Mouse (Mus musculus) forebrain, embryonic 13.5 days (tissue): ENCODE results near the gene Rtel1. TPM values are rescaled to one million over a fixed set of nuclear protein-coding genes. Genes with fewer than 3 reads are reported as not detected.

Source experiments
- ATAC-seq: fragments of 200-750 bp; cut with Nextera tagmentation; 2 replicates; pipeline ENCODE4 v1.8.0; 2017
- H3K27ac ChIP-seq: fragments of 300-500 bp; sonication (generic); 2 replicates; pipeline ENCODE4 v1.5.1; 2015; ENCODE audit warnings: inconsistent platforms, mild to moderate bottlenecking, moderate library complexity
- H3K27me3 ChIP-seq: fragments of 300-500 bp; sonication (generic); 2 replicates; pipeline ENCODE4 v1.6.1; 2015; ENCODE audit warnings: mild to moderate bottlenecking, inconsistent platforms
- H3K36me3 ChIP-seq: fragments of 300-500 bp; sonication (generic); 2 replicates; pipeline ENCODE4 v1.6.1; 2015; ENCODE audit warnings: mild to moderate bottlenecking, inconsistent platforms; ENCODE audit not compliant: poor library complexity, severe bottlenecking
- H3K4me1 ChIP-seq: fragments of 300-500 bp; sonication (generic); 2 replicates; pipeline ENCODE4 v1.6.1; 2015; ENCODE audit warnings: inconsistent platforms
- H3K4me2 ChIP-seq: fragments of 300-500 bp; sonication (generic); 2 replicates; pipeline ENCODE4 v1.6.1; 2015; ENCODE audit warnings: inconsistent platforms, mild to moderate bottlenecking, moderate library complexity
- H3K4me3 ChIP-seq: fragments of 300-500 bp; sonication (generic); 2 replicates; pipeline ENCODE4 v1.5.1; 2015; ENCODE audit warnings: mild to moderate bottlenecking, inconsistent platforms
- H3K9ac ChIP-seq: fragments of 300-500 bp; sonication (generic); 2 replicates; pipeline ENCODE4 v1.6.1; 2015; ENCODE audit warnings: mild to moderate bottlenecking, inconsistent platforms
- H3K9me3 ChIP-seq: fragments of 300-500 bp; sonication (generic); replicated peaks from 2 replicates; pipeline ENCODE4 v1.6.1; 2016; ENCODE audit warnings: inconsistent platforms
- WGBS: fragments of 180-500 bp; shearing (Covaris S2); methylation state at CpG from one replicate; pipeline ENCODE4 v1.1.7; 2015; 5-methylcytosine and 5-hydroxymethylcytosine counted together
- polyA plus RNA-seq: library from polyadenylated mRNA; unstranded; fragments of >200 nt; fragmentation: Nextera tagmentation; extraction: Ambion mirVana; gene quantifications from 2 replicates; pipeline ENCODE4 v1.2.1, GENCODE M21; 2015

Rtel1 gene
- polyA plus RNA-seq, 1 experiment from 2014 or later: 35.9 TPM

DNA sequence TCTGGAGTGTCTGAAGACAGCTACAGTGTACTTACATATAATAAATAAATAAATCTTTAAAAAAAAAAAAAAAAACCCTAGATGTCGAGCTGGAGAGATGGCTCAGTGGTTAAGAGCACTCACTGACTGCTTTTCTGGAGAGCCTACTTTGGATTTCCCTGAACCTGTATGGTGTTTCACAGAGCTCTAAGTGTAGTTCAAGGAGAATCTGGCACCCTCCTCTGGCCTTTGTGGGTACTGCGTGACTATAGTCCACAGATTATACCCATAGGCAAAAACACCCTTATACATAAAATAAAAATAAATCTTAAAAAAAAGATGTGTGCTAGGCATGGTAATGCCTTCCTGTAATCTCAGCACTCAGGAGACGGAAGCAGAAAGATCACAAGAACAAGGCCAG, 14.5 kb downstream of the Rtel1 start:
- H3K27ac ChIP-seq: no peak overlapping the region
- ATAC-seq: peak; percentile 70; the same call in 1 of the 2 replicates
- H3K27me3 ChIP-seq: no peaks in the 10 kb centered on the region
- peaks cover 82% of the 10 kb centered on the region for H3K36me3 ChIP-seq
- no peak overlapping the region for H3K9ac ChIP-seq
- H3K4me2 ChIP-seq: no peak overlapping the region
- WGBS: 56% methylated on average over 3 of the region's 3 CpGs
- no peaks in the 10 kb centered on the region for H3K9me3 ChIP-seq
- no peak overlapping the region for H3K4me3 ChIP-seq
- H3K4me1 ChIP-seq: no peaks in the 10 kb centered on the region

DNA sequence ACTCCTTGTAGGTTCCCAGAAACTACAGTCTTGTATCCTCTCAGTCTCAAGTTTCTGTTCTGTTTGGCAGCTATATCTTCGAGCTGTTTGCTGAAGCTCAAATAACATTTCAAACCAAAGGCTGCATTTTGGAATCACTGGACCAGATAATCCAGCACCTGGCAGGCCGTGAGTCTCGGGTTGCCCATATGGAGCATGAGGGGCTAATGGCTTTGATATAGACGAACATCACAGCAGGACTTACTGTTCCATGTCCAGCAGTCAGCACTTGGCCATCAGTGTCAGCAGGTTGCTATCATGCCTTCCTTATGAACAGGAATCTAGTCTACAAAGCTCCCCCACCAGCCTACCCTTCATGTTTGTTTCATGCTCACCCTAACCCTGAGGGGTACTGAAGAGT, 20.9 kb downstream of the Rtel1 start:
- H3K27ac ChIP-seq: no peak overlapping the region
- H3K4me1 ChIP-seq: no peaks in the 10 kb centered on the region
- peaks cover 85% of the 10 kb centered on the region for H3K36me3 ChIP-seq
- no peak overlapping the region for H3K4me2 ChIP-seq
- no peaks in the 10 kb centered on the region for H3K9me3 ChIP-seq
- no peaks in the 10 kb centered on the region for H3K27me3 ChIP-seq
- H3K4me3 ChIP-seq: no peak overlapping the region
- no peak for ATAC-seq
- 79% methylated on average over 4 of the region's 4 CpGs for WGBS
- H3K9ac ChIP-seq: no peak overlapping the region

DNA sequence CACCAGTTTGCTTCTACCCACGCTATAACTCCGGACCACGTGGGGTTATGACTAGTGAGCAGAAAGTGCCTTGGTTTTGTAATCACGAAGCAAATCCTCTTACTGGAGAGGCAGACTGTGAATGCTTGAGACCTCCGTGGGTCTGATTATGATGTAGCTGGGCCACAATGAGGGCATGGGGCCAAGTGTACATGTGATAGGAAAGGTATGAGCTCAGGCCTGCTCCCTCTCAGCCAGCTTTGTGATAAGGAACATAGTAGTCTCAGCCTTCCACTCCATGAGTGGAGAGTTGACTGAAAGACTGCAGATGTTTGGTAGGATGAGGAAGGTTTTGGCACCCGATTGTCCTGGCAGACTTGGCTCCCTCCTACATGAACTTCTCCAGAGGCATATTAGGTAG, 23.2 kb downstream of the Rtel1 start:
- H3K4me2 ChIP-seq: no peak overlapping the region
- no peaks in the 10 kb centered on the region for H3K27me3 ChIP-seq
- no peaks in the 10 kb centered on the region for H3K9me3 ChIP-seq
- H3K36me3 ChIP-seq: peaks cover 89% of the 10 kb centered on the region
- H3K27ac ChIP-seq: no peak overlapping the region
- no peak for ATAC-seq
- no peak overlapping the region for H3K9ac ChIP-seq
- H3K4me1 ChIP-seq: no peaks in the 10 kb centered on the region
- WGBS: 93% methylated on average over 6 of the region's 6 CpGs
- no peak overlapping the region for H3K4me3 ChIP-seq

DNA sequence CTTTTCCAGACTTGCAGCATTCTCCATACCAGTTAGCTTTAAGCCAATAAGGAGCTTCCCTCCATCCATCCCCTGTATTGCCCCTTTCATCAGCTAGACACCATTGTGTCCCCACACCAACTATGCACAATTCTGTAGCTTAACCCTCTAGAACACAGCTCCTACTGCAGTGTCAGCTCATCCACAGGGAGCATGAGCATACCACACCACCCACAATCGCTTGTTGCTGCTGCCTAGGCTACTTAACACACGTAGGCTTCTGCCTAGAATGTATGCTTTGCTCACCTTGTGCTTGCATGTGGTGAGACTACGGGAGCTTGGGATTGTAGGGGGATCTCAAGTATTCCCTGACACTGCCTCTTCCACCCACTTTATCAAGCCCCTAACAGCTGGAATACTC, 37.2 kb downstream of the Rtel1 start:
- WGBS: 80% methylated on average over 3 of the region's 3 CpGs

DNA sequence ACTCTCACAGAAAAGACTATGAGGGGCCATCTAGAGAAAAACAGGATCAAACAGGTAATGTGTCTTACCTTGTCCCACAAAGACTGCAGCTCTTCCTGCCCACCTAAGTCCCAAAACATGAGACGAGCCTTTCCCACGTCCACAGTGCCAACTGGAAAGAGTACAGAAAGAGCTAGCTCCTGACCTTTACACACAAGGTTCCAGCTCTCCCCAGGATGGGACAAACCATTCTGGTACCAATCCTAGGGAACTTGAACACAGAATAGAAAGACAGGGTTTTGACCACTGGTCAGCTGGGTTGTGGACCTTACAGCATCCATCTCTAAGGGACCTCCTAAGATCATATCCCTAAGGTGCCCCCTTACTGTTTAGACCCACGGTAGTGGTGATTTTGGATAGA, 44.4 kb downstream of the Rtel1 start:
- H3K9me3 ChIP-seq: no peaks in the 10 kb centered on the region
- H3K36me3 ChIP-seq: peaks cover 49% of the 10 kb centered on the region
- no peak for ATAC-seq
- peak overlapping the region; percentile 81 for H3K4me3 ChIP-seq
- no peak overlapping the region for H3K27ac ChIP-seq
- peak overlapping the region; percentile 98 for H3K4me2 ChIP-seq
- H3K27me3 ChIP-seq: no peaks in the 10 kb centered on the region
- peaks cover 38% of the 10 kb centered on the region for H3K4me1 ChIP-seq
- 75% methylated on average over 3 of the region's 3 CpGs for WGBS
- peak overlapping the region; percentile 92 for H3K9ac ChIP-seq

More for the DNA sequence above, 37.2 kb downstream of the Rtel1 start:
- Histone ChIP-seq H3K27ac (no peak overlapping the region), H3K4me2 (no peak overlapping the region), H3K27me3 (no peaks in the 10 kb centered on the region), H3K9me3 (no peaks in the 10 kb centered on the region), H3K4me3 (no peak overlapping the region), H3K36me3 (peaks cover 98% of the 10 kb centered on the region), H3K4me1 (no peaks in the 10 kb centered on the region), H3K9ac (no peak overlapping the region)
- no peak for ATAC-seq

DNA sequence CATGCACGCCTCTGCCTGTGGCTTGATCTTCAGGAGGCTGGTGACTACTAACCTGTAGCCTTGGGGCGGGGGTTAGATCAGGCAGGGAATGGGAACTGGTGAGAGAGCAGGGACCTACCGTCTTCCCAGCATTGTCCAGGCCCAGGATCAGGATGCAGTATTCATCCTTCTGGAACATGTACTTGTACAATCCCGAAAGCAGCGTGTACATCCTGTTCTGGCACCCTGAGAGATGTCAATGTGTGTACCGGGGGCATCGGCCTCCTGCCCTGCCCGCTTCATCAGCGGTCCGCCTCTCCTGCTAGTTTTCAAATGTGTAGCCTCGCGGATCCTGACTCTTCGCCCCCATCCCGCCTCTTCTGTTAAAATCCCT, 44.9 kb downstream of the Rtel1 start:
- H3K36me3 ChIP-seq: peaks cover 49% of the 10 kb centered on the region
- H3K27ac ChIP-seq: peak overlapping the region; percentile 85
- WGBS: 9% methylated on average over 14 of the region's 14 CpGs
- H3K4me3 ChIP-seq: peak overlapping the region; percentile 81
- peaks cover 43% of the 10 kb centered on the region for H3K4me1 ChIP-seq
- no peak; the same call in 1 of the 2 replicates for ATAC-seq
- no peaks in the 10 kb centered on the region for H3K9me3 ChIP-seq
- peak overlapping the region; percentile 98 for H3K4me2 ChIP-seq
- H3K27me3 ChIP-seq: no peaks in the 10 kb centered on the region
- peak overlapping the region; percentile 92 for H3K9ac ChIP-seq

DNA sequence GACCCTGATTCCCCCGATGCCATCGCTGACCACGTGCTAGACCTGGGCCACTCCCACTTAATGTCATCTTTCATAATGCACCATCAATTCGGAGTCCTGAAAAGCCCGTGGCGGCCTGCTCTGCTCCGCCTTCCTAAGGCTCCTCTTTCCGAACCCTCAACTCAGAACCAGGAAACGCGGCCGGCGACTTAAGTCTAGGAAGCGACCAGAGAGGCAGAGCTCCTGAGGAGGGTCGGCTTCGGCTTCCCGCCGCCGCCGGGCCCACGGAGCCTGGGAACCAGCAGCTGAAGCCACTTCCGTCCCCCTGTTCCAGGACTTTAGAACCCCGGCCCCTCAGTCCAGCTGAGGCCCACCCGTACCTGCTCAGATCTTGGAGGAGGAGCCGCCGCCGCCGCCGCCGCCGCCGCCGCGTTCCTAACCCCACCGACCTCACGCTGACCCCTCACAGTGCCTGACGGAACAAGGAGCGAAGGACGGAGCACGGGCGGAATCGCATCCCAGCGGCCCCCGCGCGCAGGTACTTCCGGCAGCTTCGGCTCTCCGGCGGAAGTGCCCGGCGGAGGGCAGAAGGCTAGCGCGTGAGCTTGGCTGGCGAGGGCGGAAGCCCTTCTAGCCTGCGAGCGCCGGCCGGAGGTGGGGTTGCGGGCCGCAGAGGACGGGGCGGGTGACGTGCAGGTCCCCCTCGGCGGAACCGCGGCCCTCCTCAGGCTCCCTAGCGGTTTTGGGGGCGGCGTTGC, 45.5 kb downstream of the Rtel1 start, which contains the start of the genes Zgpat and Arfrp1:
TSS of gene Zgpat (plus strand) at position 69 of the 737 bp plus-strand sequence.
TSS of gene Arfrp1 (minus strand) at position 545 of the 737 bp plus-strand sequence.
- Histone ChIP-seq H3K4me1 (peaks cover 44% of the 10 kb centered on the region), H3K27me3 (no peaks in the 10 kb centered on the region), H3K36me3 (peaks cover 49% of the 10 kb centered on the region), H3K4me3 (peak within 1 kb of the TSS; percentile 81), H3K27ac (peak within 1 kb of the TSS; percentile 85), H3K4me2 (peak within 1 kb of the TSS; percentile 98), H3K9ac (peak within 1 kb of the TSS; percentile 92), H3K9me3 (no peaks in the 10 kb centered on the region)
- ATAC-seq: peak; percentile 95
- under 1% methylated on average over 70 of the region's 71 CpGs for WGBS

DNA sequence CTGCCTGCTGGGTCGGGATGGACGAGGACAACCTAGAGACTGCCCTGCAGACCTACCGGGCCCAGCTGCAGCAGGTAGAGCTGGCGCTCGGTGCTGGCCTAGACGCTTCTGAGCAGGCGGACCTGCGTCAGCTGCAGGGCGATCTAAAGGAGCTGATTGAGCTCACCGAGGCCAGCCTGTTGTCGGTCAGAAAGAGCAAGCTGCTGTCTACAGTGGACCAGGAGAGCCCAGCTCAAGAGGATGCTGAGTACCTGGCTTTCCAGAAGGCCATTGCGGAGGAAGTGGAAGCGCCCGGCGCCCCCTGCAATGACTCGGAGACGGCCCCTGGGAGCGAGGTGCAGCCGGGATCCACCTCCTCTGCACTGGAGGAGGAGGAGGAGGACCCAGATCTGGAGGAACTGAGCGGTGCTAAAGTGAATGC, 46.1 kb downstream of the Rtel1 start:
- Histone ChIP-seq H3K9me3 (no peaks in the 10 kb centered on the region), H3K4me3 (peak overlapping the region; percentile 81), H3K36me3 (peaks cover 49% of the 10 kb centered on the region), H3K4me1 (peaks cover 44% of the 10 kb centered on the region), H3K9ac (peak overlapping the region; percentile 92), H3K27ac (peak overlapping the region; percentile 85), H3K4me2 (peak overlapping the region; percentile 98), H3K27me3 (no peaks in the 10 kb centered on the region)
- peak; percentile 55 for ATAC-seq
- WGBS: under 1% methylated on average over 20 of the region's 20 CpGs

DNA sequence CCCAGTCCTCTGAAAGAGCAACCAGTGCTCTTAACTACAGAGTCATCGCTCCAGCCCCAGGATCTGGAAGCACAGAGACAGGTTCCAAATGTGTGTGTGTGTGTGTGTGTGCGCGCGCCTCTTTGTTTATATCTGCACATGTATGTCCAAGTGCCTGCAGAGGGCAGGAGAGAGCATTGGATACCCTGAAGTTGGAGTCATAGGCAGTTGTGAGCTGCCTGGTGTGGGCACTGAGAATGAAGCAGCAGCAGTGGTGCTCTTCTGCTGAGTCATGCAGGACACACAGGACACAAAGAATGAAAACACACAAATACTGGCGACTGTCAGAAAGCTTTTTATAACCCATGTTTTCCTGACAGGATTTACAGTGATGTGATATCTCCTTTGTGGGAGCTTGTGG, 50.5 kb downstream of the Rtel1 start:
- Histone ChIP-seq H3K9me3 (no peaks in the 10 kb centered on the region), H3K4me3 (no peak overlapping the region), H3K27ac (no peak overlapping the region), H3K27me3 (no peaks in the 10 kb centered on the region), H3K9ac (no peak overlapping the region), H3K4me1 (peaks cover 35% of the 10 kb centered on the region), H3K4me2 (no peak overlapping the region), H3K36me3 (peaks cover 30% of the 10 kb centered on the region)
- no peak for ATAC-seq
- 98% methylated on average over 5 of the region's 5 CpGs for WGBS

DNA sequence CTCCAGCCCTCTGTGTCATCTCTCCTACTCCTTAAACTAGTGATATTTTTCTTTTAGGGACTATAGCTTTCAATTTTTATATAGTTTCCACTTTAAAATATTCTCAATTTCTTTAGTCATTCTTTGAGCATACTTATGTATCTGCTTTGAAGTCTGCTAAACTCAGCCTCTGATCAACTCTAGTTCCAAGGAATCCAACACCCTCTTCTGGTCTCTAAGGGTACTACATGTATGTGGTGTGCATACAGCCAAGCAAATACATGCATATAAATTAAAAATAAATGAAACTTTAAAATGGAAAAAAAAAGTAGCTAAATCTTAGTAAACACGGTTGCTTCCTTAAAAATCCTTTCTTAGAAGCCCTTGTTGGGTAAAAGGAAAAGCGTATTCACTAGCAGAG, 56.2 kb downstream of the Rtel1 start:
- H3K27ac ChIP-seq: no peak overlapping the region
- H3K9ac ChIP-seq: no peak overlapping the region
- H3K4me3 ChIP-seq: no peak overlapping the region
- ATAC-seq: no peak
- no peaks in the 10 kb centered on the region for H3K27me3 ChIP-seq
- no peaks in the 10 kb centered on the region for H3K4me1 ChIP-seq
- WGBS: 94% methylated on average over 2 of the region's 2 CpGs
- no peaks in the 10 kb centered on the region for H3K9me3 ChIP-seq
- H3K36me3 ChIP-seq: peaks cover 40% of the 10 kb centered on the region
- no peak overlapping the region for H3K4me2 ChIP-seq

DNA sequence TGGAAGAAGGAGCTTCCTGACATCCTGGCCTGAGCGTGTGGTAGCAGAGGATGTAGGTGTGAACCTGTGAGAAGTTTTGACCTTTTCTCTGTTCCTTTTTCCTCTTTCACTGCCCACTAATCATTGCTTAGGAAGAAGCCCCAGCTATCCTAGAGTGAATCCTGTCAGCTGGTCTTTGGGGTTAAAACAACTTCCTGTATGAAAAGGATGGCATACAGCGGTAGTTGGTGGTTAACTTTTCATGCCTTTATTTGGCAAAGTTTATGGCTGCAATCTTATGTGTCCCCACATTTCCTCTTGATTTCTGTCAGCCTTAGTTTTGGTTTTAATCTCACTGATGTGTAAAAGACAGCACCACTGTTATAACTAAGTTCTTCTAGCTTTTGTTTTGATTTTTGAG, 57.7 kb downstream of the Rtel1 start:
- Histone ChIP-seq H3K36me3 (peaks cover 45% of the 10 kb centered on the region), H3K27ac (no peak overlapping the region), H3K27me3 (no peaks in the 10 kb centered on the region), H3K9me3 (no peaks in the 10 kb centered on the region), H3K4me2 (no peak overlapping the region), H3K9ac (no peak overlapping the region), H3K4me1 (no peaks in the 10 kb centered on the region), H3K4me3 (no peak overlapping the region)
- WGBS: 98% methylated on average over 2 of the region's 2 CpGs
- ATAC-seq: no peak

DNA sequence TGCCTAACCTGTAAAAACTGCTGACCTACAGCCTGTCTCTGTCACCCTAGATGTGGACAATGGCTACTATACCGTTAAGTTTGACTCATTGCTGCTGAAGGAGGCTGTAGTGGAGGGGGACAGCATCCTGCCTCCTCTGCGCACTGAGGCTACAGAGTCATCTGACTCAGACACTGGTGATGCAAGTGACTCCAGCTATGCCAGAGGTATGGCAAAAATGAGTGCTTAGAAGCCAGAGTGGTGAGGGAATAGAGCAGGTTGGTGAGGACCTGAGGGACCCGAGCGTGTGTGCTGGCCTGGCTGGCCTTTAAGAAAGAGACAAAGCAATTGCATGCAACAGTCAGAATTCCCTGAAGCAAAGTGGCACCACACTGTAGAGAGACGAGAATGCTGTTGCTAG, 59.2 kb downstream of the Rtel1 start:
- H3K9ac ChIP-seq: no peak overlapping the region
- H3K27ac ChIP-seq: no peak overlapping the region
- no peaks in the 10 kb centered on the region for H3K27me3 ChIP-seq
- 97% methylated on average over 5 of the region's 5 CpGs for WGBS
- H3K4me2 ChIP-seq: no peak overlapping the region
- no peak overlapping the region for H3K4me3 ChIP-seq
- H3K4me1 ChIP-seq: no peaks in the 10 kb centered on the region
- no peaks in the 10 kb centered on the region for H3K9me3 ChIP-seq
- ATAC-seq: no peak
- H3K36me3 ChIP-seq: peaks cover 57% of the 10 kb centered on the region

DNA sequence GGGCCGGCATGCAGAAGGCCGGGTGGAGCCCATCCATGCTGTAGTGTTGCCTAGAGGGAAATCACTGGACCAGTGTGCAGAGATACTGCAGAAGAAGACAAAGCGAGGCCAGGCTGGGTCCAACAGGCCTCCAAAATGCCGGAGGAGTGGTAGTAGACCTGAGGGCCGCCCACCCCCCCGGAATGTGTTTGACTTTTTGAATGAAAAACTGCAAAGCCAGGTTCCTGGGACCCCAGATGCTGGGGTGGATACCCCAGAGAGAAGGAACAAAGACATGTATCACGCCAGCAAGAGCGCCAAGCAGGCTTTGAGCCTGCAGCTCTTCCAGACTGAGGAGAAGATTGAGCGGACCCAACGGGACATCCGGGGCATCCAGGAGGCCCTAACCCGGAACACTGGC, 60.2 kb downstream of the Rtel1 start, which contains the start of gene Lime1:
TSS of gene Lime1 (plus strand) at position 301 of the 400 bp plus-strand sequence.
- Histone ChIP-seq H3K4me3 (no peak within 1 kb of the TSS), H3K4me1 (no peaks in the 10 kb centered on the region), H3K27me3 (no peaks in the 10 kb centered on the region), H3K27ac (no peak within 1 kb of the TSS), H3K36me3 (peaks cover 67% of the 10 kb centered on the region), H3K9me3 (no peaks in the 10 kb centered on the region), H3K4me2 (no peak within 1 kb of the TSS), H3K9ac (no peak within 1 kb of the TSS)
- ATAC-seq: no peak
- WGBS: 94% methylated on average over 12 of the region's 12 CpGs
